Mouse (Mus musculus) retina, adult 2 months (tissue): Measurements from ENCODE around the gene Cpa1.

Source experiments
- DNase-seq: peaks from one replicate; pipeline ENCODE4 v3.0.0-alpha.2; 2012; ENCODE audit warnings: low read depth, low spot score

Gene Cpa1

GRCm38 (mm10) chr6:30673764-30674561 is 34.9 kb downstream of the Cpa1 start:
- DNase-seq = no peak

GRCm38 (mm10) chr6:30674714-30675280 is 35.8 kb downstream of the Cpa1 start:
- no peak for DNase-seq

- no peak for DNase-seq
Measured at GRCm38 (mm10) chr6:30675281-30675771, 36.3 kb downstream of the Cpa1 start.

DNA sequence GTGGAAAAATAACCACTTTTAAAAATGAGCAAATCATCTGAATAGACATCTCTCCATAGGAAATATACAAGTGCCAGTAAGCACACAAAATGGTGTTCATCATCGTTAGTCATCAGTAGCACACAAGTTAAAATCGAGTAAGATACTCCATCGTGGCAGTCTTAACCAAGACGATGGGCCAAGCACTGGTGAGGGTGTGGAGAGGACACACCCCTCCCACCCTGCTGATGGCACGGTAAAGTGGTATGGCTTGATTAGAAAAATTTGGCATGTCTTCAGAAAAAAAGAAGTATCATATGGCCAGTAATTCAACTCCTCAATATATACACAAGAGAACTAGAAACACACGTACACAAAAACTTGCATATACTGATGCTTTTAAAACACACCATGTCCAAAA is 37.5 kb downstream of the Cpa1 start:
- no peak for DNase-seq

DNA sequence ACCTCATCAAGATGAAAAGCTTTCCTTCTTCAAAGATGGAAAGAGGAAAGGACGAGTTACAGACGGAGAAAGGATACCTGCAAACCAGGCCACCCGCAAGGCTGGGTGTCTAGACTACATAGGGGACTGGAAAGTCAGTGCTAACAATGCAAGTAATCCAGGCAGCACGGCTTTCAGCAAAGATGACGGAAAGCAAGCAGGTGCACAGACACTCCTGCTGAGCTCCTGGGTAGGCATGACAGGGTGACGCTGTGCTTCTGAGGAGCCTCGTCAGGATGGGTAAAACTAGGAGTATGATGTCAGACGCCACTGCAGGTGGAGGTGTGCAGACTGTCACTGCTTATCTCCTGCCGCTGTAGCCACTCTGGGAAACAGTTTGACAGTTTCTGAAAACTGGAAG is 38.6 kb downstream of the Cpa1 start:
- no peak for DNase-seq

DNA sequence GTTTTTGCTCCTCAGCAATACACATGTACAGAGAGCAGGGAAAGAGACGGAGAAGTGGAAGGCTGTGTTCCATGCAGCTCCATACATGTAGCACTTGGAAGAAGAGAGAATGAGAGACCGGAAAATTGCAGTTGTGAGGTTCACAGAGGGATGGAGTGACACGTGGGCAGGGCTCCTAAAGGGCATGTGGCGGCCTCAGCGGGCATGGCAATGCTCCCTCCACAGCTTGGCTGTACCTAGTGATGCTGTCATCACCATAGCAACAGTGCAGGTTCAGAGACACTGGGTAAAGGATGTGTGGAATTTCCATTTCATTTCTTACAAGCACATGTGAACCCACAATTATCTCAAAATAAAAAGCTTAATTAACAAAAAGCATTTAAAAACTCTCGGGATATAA is 39.5 kb downstream of the Cpa1 start:
- DNase-seq = no peak

- no peak for DNase-seq
Measured at GRCm38 (mm10) chr6:30679567-30679966, 40.5 kb downstream of the Cpa1 start.

DNA sequence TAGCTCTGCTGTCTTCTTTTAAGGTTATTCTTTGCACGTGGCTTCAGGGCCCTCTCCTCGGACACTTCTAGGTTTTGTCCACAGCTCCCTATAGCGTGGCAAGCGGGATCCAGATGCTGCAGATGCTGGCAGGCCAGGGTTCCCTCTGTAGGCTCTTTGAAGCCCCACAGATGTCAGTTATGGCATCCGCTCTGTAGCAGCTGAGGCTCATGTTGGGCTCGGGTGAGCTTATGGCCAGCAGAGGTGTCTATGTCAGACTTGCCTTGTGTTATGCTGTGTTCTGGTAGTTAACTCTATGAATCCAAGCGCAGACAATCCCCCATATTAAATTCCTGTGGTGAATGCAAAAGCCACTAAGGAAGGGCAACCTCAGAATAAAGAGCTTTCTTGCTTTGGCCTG is 41.4 kb downstream of the Cpa1 start:
- no peak for DNase-seq

GRCm38 (mm10) chr6:30681935-30682900 is 43.2 kb downstream of the Cpa1 start:
- DNase-seq = no peak

DNA sequence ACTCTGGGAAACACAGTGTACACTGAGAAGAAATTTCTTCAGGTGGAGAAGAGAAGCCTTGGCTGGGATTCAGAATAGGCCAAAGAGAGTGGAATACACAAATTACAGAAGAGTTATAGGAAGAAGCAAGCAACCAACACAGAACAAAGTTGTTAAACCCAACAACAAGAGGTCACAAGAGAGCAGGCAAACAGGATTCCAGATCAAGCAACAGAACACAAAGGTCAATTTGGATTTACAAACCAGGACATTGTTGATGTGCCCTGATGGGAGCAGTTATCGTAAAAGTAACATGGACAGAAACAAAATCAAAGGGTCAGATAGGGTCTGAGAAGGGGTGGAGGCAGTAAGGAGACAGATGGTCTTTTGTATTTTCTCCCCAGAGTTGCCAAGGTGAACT is 45.6 kb downstream of the Cpa1 start:
- no peak for DNase-seq

- no peak for DNase-seq
Measured at GRCm38 (mm10) chr6:30687198-30687597, 48.2 kb downstream of the Cpa1 start.

- DNase-seq = no peak
Measured at GRCm38 (mm10) chr6:30692826-30693225, 53.8 kb downstream of the Cpa1 start.

DNA sequence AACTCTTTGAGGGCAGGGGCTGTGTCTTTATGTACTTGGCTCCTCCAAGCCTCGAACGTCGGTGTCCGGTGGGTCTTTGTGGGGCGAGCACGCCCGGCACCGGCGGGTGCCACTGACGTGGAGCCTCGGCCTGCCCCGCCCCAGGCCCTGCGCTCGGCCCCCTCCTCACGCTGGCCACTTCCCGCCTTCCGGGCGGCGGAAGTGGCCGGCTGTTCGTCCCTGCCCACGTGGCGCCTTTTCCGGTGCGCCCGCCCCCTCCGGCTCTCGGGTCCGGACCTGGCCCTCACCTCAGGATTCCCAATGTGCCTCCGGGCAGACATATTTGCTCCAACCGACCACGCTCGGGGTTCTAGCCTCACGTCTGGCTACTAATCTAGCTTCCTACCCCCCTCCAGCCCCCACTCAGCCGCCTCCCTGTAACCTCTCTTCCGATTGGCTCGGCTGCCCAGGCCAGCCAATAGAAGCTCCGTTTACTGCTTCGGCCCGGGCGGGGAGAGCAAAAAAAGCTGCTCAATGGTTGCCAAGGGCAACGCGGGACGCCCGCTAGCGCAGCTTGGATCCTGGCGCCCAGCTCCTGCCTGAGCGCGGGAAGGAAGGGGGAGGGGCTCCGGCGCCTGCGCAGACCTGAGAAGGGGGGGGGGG is 54.5 kb downstream of the Cpa1 start, which contains the start of gene Cep41:
Gene Cep41 (minus strand): TSS at position 400 of the 642 bp plus-strand sequence.
- peak; percentile 95 for DNase-seq

DNA sequence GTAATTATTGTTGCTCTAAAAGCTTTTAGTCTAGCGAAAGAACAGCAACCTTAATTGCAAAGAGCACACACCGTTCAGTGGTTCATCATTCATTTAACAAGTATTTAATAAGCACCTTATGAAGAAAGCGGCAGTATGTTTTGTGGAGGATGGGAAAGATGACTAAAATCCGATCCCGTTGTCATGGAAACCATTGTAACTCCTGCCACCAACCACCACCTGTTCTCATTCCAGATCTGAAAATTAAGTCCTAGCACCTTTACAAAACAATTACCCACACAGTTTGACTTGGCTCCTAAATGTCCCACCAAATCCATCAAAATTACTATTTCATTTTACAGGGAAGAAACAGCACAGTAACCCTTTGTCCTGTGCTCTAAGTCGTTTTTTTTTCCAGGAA is 55.2 kb downstream of the Cpa1 start:
- no peak for DNase-seq
